In genomic region chr10:5236171-5236570, GRCm38 (mm10) we compare ENCODE assay signal across 32 mouse cellular contexts.
DNase-seq lines count a peak whose midpoint lies in the region; ATAC-seq and TF ChIP-seq lines count a peak whose summit lies in the region.
"Had no signal": no experiment of that assay in that cellular context is flagged by ENCODE, and none has a peak within 500 bp of the region (broad histone marks: within the 10 kb centered on the region; RNA-seq: fewer than 3 reads in every experiment).

No protein-coding gene starts in this region.

- H3K36me3 ChIP-seq in lung, postnatal 0 days (ENCODE audit: insufficient read depth, low read length), result no peaks in the 10 kb centered on the region
- H3K36me3 ChIP-seq: embryonic facial prominence, embryonic 12.5 days; hindbrain, embryonic 12.5 days had no signal

- no peaks in the 10 kb centered on the region for H3K27me3 ChIP-seq in Patski
- no peaks in the 10 kb centered on the region for H3K27me3 ChIP-seq in lung, postnatal 0 days (replicated peaks; ENCODE audit: insufficient read depth, low read length)
- H3K27me3 ChIP-seq: embryonic facial prominence, embryonic 12.5 days; heart, embryonic 15.5 days; hindbrain, embryonic 12.5 days; limb, embryonic 13.5 days; lung, embryonic 15.5 days had no signal

- no peaks in the 10 kb centered on the region for H3K9me3 ChIP-seq in lung, postnatal 0 days (ENCODE audit: low read length)
- H3K9me3 ChIP-seq: embryonic facial prominence, embryonic 12.5 days; heart, embryonic 10.5 days; heart, embryonic 15.5 days; hindbrain, embryonic 12.5 days; limb, embryonic 13.5 days; lung, embryonic 15.5 days had no signal

- no peaks in the 10 kb centered on the region for H3K4me1 ChIP-seq in lung, postnatal 0 days (ENCODE audit: insufficient read depth, low read depth, low read length)
- H3K4me1 ChIP-seq: heart, embryonic 10.5 days; heart, embryonic 15.5 days; hindbrain, embryonic 12.5 days; lung, embryonic 15.5 days had no signal

- no peak overlapping the region for H3K9ac ChIP-seq in lung, postnatal 0 days (replicated peaks; ENCODE audit: low read depth)
- H3K9ac ChIP-seq: embryonic facial prominence, embryonic 12.5 days; heart, embryonic 15.5 days; hindbrain, embryonic 12.5 days; limb, embryonic 13.5 days; lung, embryonic 15.5 days had no signal

- no peak for TF ChIP-seq CTCF in Patski (IDR thresholded peaks at IDR 0.05)
- TF ChIP-seq CTCF in lung, postnatal 0 days (IDR thresholded peaks at IDR 0.05), result no peak

- POLR2A ChIA-PET in Patski (lab: Charles Lee), result no interaction called here

- in situ Hi-C loops in Patski (cut with MboI; ENCODE audit: low pct_unique_long_range_greater_than_20kb), result no loop called here

- no peak overlapping the region for H3K4me3 ChIP-seq in lung, postnatal 0 days (ENCODE audit: low read depth, low read length)
- H3K4me3 ChIP-seq: embryonic facial prominence, embryonic 12.5 days; heart, embryonic 10.5 days; heart, embryonic 15.5 days; hindbrain, embryonic 12.5 days; layer of hippocampus, adult 2 months; left cerebral cortex, adult 2 months; limb, embryonic 13.5 days; lung, embryonic 15.5 days had no signal

- CTCF ChIA-PET in Patski (lab: Charles Lee), result interaction anchor here (1.0 to 2.1 kb wide), 2 partner anchors 9 to 14 kb away, joined by 5 read pairs; no protein-coding TSS in a partner anchor

- H3K4me2 ChIP-seq in lung, postnatal 0 days (replicated peaks; ENCODE audit: low read depth, low read length), result no peak overlapping the region
- H3K4me2 ChIP-seq: embryonic facial prominence, embryonic 12.5 days; heart, embryonic 15.5 days; hindbrain, embryonic 12.5 days; limb, embryonic 13.5 days; liver, embryonic 11.5 days; lung, embryonic 15.5 days; midbrain, embryonic 11.5 days had no signal

- no peak for TF ChIP-seq EP300 in lung, postnatal 0 days (IDR thresholded peaks at IDR 0.05)

- no peak overlapping the region for H3K27ac ChIP-seq in lung, postnatal 0 days (ENCODE audit: low read length)
- H3K27ac ChIP-seq: embryonic facial prominence, embryonic 12.5 days; heart, embryonic 10.5 days; heart, embryonic 15.5 days; hindbrain, embryonic 12.5 days; layer of hippocampus, adult 2 months; limb, embryonic 13.5 days; lung, embryonic 15.5 days had no signal

- 81% methylated on average over 3 of the region's 3 CpGs for WGBS in lung, postnatal 0 days

- DNase-seq in Patski (ENCODE audit: low read depth, low spot score) (peak; percentile 41), adipocyte (ENCODE audit: low spot score) (peak; percentile 33)
- peak; percentile 74 for DNase-seq in kidney, adult 9 months
- DNase-seq in kidney, postnatal 10 days, result peak; percentile 17
- DNase-seq in lung, postnatal 0 days (ENCODE audit: low spot score), result no peak
- no peak for DNase-seq in left cerebral cortex, postnatal 10 days (ENCODE audit: extremely low spot score in 1 of 2, low spot score in 2 of 2)
- DNase-seq in thymus, postnatal 0 days (ENCODE audit: low spot score), result no peak
- DNase-seq: adrenal gland, postnatal 14 days; B cell, adult 2 months; cerebellum, adult 11 months; cerebellum, adult 9-10 months; embryo, embryonic 11 days; heart, adult 11 months; lung, postnatal 36 days; right cerebral cortex, adult 18-20 months; thymus, adult 18-20 months; thymus, postnatal 36 days had no signal

- ATAC-seq in Patski, result peak; percentile 82
- ATAC-seq in lung, postnatal 0 days, result no peak
- ATAC-seq in granulocyte monocyte progenitor cell, adult 5-6 weeks (replicated peaks; ENCODE audit: poor library complexity, severe bottlenecking), result no peak
- ATAC-seq: activated CD4-positive, CD25-positive, alpha-beta regulatory T cell, adult 4 months; forebrain, embryonic 14.5 days; intestine, postnatal 0 days; midbrain, embryonic 16.5 days had no signal

- intact Hi-C loops in left cerebral cortex, postnatal 10 days (cut with DNase I), result no loop called here

Comparison
In these comparisons a context has a peak if more than half of its experiments do, and no peak if none do; other contexts are left out.
1. DNase-seq: peak in Patski (single experiment), adipocyte (single experiment), kidney, adult 9 months (single experiment) and kidney, postnatal 10 days (single experiment); none in lung, postnatal 0 days (single experiment), left cerebral cortex, postnatal 10 days (0 of 2) and thymus, postnatal 0 days (single experiment).